Mouse (Mus musculus) frontal cortex, postnatal 14 days (tissue): ENCODE measurements around the gene Grin2a.

ENCODE experiments used
- DNase-seq, 2 experiments: peaks; one replicate each; pipeline ENCODE4 v3.0.0; 2022; ENCODE audit warnings: low spot score in 2 of 2

Grin2a gene

GRCm38 (mm10) chr16:9873001-9873400 lies 122.4 kb downstream of the Grin2a start:
- no peak for DNase-seq

- no peak for DNase-seq
Measured at GRCm38 (mm10) chr16:9865710-9866109, 129.7 kb downstream of the Grin2a start.

GRCm38 (mm10) chr16:9865039-9865438 lies 130.3 kb downstream of the Grin2a start:
- no peak for DNase-seq

GRCm38 (mm10) chr16:9857758-9858157 lies 137.6 kb downstream of the Grin2a start:
- no peak for DNase-seq

- DNase-seq = no peak
Measured at GRCm38 (mm10) chr16:9851265-9851988, 143.9 kb downstream of the Grin2a start.

DNA sequence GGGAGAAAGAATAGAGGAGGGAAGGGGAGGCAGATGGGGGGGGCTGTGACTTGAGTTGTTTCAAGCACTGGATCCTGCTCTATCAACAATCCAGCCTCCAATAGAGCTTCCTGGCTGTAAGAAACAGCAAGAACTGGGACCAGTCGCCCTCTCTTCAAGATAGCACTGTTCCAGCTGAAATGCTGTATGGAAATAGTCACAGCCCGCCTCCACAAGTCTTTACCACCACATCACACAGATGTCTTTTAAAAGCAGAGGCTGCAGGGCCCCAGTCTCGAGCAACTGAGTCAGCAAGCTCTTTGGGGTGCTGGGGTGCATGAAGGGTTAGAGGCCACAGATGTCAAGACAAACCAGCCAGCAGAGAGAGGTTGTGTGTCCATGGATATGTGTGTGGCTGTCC lies 153.9 kb downstream of the Grin2a start:
- DNase-seq = no peak

- DNase-seq = no peak
Measured at GRCm38 (mm10) chr16:9836542-9836941, 158.8 kb downstream of the Grin2a start.

DNA sequence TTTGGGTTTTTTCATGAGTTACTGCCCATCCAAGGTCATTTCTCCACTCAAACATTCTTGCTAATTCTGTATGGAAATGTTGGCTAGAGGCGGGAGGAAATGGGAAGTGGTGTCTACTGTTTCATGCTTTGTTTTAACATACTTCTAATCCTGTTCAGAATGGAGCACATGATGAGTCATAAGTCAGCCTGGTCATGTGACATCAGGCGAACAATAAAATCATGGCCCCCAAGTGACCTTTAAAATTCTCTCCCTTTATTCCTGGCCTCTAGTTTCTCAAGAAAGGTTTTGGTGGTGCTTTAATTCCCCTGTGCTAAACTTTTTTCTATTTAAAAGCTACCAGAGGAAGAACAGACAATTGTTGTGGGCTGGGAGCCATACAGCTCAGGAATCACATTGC lies 161.1 kb downstream of the Grin2a start:
- no peak for DNase-seq

DNA sequence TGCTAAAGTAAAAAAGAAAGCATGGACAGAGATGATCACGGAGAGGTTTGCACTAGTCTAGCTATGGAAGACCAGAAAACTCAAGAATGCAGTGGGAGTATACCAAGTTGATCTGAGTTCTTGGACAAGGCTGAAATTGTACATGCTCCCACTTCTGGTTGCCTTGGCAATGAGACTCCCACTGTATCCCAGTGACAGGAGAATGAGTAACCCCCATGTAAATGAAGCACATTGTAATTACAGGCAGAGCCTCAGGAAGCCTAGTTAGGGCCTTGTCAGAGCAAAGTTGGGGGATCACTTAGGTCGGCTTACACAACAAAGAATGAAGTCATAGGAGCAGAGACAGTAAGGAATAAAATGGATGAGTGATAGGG lies 170.3 kb downstream of the Grin2a start:
- DNase-seq = peak in 1 of 2 experiments; percentile 38

DNA sequence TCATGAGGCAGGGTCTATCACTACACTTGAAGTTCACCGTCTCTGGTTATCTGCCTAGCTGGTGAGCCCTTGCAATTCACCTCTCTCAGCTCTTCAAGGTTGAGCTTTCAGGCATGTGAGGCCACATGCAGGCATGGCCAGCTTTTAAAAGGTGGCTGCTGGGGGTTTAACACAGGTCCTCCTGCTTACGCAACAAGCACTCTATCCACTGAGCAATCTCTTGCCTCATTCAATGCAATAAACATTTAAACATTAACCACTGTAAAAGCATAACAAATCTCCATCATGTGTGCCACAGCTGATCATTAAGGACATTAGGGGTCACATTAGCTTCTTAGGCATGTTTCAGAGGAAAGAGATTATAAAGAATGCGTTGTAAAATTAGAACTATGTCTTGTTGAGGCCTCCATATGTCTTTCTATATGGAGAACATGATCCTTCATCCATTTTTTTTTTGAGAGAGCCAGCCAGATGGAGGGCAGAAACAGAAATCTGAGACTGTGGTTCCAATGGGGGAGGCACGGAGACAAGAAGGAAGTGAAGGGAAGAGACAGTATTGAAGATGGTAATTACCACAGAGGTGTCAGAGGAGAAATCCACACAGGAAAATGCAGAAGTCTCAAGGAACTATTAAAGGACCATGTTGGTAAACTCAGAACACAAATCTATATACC lies 170.8 kb downstream of the Grin2a start:
- no peak for DNase-seq

DNA sequence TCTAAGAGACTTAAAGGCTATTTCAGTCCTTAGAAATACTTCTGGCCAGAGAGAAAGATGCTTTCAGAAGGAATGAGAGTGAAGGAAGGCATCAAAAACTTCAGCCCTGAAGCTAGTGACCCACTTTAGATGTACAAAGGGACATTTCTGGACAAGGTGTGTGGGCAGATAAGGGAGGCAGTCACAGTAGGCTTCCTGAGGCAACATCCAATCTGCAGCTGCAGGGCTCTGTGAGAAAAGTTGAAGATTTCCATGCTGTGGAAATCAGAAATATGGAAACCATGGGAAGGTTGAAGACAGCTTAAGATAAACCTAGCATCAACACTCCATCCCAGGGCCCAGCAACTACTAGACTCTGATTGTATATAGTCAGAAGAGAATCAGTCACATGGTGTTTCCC lies 171.7 kb downstream of the Grin2a start:
- no peak for DNase-seq

- DNase-seq = no peak
Measured at GRCm38 (mm10) chr16:9819508-9819907, 175.9 kb downstream of the Grin2a start.

- DNase-seq = peak; percentile 31 to 45
Measured at GRCm38 (mm10) chr16:9801338-9801737, 194.0 kb downstream of the Grin2a start.

DNA sequence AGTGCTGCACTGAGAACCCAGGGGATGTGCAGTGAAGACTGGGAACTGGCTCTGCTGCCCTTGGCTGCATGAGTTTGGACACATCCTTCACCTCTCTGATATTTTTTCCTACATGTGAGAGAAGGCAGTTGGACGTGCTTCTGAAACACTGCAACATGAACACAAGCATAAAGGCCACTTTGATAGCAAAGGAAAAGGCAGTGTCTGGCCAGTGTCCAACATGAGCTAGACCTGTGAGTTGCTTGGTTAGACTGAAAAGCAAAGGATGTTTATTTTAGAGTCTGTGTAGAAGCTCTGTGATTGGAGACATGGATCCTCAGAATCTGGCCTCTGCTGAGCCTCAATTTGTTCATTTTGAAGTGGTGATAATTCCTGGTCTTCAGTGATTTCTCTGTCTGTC lies 195.1 kb downstream of the Grin2a start:
- DNase-seq = no peak

DNA sequence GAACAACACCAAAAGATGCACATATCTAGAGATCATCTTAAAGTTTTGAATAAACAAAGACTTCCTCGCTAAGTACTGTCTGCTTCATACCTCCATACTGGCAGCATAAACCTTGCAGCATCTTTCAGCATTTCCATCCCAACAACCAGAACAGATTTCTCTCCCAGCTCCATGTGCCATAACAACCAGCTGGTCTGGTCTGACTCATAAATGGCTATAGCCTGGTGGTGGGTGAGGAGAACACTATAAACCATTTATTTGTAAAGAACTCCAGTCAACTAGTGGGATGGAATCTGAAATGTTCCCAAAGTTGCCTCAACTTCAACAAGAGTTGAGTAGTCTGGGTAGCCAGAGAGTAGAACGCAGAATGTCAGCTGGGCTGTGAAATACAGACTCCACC lies 202.4 kb downstream of the Grin2a start:
- no peak for DNase-seq

DNA sequence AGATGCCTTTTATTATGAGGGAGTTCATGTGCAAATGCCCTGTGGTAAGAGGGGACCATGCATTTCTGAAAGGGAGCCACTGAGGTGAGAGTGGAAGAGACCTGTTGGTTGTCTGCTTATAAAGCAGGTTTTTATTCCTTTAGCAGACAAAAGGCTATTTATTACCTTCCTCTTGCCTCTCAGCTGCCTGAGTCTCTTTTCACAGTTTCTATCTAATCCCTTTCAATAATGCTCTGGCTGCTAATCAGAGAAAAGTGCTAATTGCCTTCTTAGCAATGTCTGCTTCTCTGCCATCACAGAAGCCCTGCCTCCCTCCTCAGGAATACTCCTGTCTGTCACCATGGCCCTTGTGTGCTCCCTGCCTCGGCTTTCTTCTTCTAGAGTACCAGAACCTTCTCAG lies 209.1 kb downstream of the Grin2a start:
- no peak for DNase-seq

GRCm38 (mm10) chr16:9785821-9786220 lies 209.5 kb downstream of the Grin2a start:
- no peak for DNase-seq

- no peak for DNase-seq
Measured at GRCm38 (mm10) chr16:9768981-9769380, 226.4 kb downstream of the Grin2a start.

GRCm38 (mm10) chr16:9768356-9768755 lies 227.0 kb downstream of the Grin2a start:
- peak; percentile 49 to 57 for DNase-seq

- no peak for DNase-seq
Measured at GRCm38 (mm10) chr16:9767946-9768345, 227.4 kb downstream of the Grin2a start.

- DNase-seq = no peak
Measured at GRCm38 (mm10) chr16:9764086-9764485, 231.3 kb downstream of the Grin2a start.

DNA sequence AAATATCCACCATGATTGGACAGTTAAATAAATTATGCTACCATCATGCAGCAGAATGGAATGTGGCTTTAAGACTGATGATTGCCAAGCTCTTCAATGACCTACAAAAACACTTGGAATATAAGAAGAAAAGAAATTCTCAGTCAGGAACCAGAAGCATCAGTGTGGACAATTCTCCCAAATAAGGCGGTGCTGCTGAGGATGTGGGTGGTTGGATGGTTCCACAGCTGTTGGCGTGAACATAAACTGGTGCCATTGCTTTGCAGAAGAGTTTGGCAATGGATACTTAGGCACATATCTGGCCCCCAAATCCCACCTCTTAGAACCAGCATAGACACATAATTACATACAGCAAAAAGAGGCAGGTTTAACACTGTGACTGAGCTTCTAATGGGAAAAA lies 235.0 kb downstream of the Grin2a start:
- no peak for DNase-seq

- DNase-seq = no peak
Measured at GRCm38 (mm10) chr16:9756849-9757248, 238.5 kb downstream of the Grin2a start.

- DNase-seq = no peak
Measured at GRCm38 (mm10) chr16:9754061-9754460, 241.3 kb downstream of the Grin2a start.
